Mouse (Mus musculus) CH12.LX (cell line): ENCODE measurements around the gene Uba52. TPM values are rescaled to one million over a fixed set of nuclear protein-coding genes. Genes with fewer than 3 reads are reported as not detected.
A peak's percentile ranks its signal among the peaks of the same experiment; 100 is the strongest.

Source experiments
- DNase-seq: peaks from one replicate; pipeline ENCODE4 v3.0.0-alpha.2; 2013; ENCODE audit errors: extremely low read depth
- H3K27ac ChIP-seq: 2 replicates; pipeline ENCODE4 v1.5.1; 2012; ENCODE audit warnings: low read depth, mild to moderate bottlenecking, control low read depth, moderate library complexity; ENCODE audit not compliant: insufficient read depth
- H3K27me3 ChIP-seq: replicated peaks from 2 replicates; pipeline ENCODE3; 2012; ENCODE audit warnings: inconsistent platforms
- H3K36me3 ChIP-seq, 2 experiments: replicated peaks in 1 of 2; 2 replicates each; pipeline versions ENCODE3 to v1.6.1; 2012; ENCODE audit warnings: inconsistent platforms in 1 of 2, low read length in 1 of 2, mild to moderate bottlenecking in 1 of 2, mixed read lengths in 1 of 2, moderate library complexity in 1 of 2; ENCODE audit not compliant: control insufficient read depth in 1 of 2, insufficient read depth in 1 of 2
- H3K4me1 ChIP-seq, 2 experiments: 2 replicates each; pipeline ENCODE4 v1.6.1; 2012; ENCODE audit warnings: inconsistent platforms in 1 of 2, moderate library complexity in 1 of 2; ENCODE audit not compliant: insufficient read depth in 2 of 2, control insufficient read depth in 1 of 2
- H3K4me2 ChIP-seq: 2 replicates; pipeline ENCODE4 v1.6.1; 2012; ENCODE audit warnings: low read depth, mild to moderate bottlenecking, control low read depth; ENCODE audit not compliant: poor library complexity, insufficient read depth, severe bottlenecking
- H3K4me3 ChIP-seq, 3 experiments: fragments of 150-350 bp in 1 of 3; sonication (generic) in 1 of 3; replicated peaks in 1 of 3; 2 replicates each; pipeline versions ENCODE3 to v1.5.1; 2011 to 2012; ENCODE audit warnings: low read depth in 2 of 3, low read length in 2 of 3, mild to moderate bottlenecking in 2 of 3, moderate library complexity in 2 of 3, control low read depth in 1 of 3, improper control_type of control experiment in 1 of 3, inconsistent platforms in 1 of 3, mixed read lengths in 1 of 3; ENCODE audit not compliant: poor library complexity in 1 of 3
- H3K79me2 ChIP-seq: replicated peaks from 2 replicates; pipeline ENCODE4 v1.6.1; 2012; ENCODE audit warnings: mild to moderate bottlenecking, moderate library complexity; ENCODE audit not compliant: control insufficient read depth, poor library complexity, insufficient read depth, severe bottlenecking; ENCODE audit errors: extremely low read depth
- H3K9ac ChIP-seq: 2 replicates; pipeline ENCODE4 v1.6.1; 2012; ENCODE audit warnings: low read depth, mild to moderate bottlenecking, control low read depth, moderate library complexity; ENCODE audit not compliant: insufficient read depth
- H3K9me3 ChIP-seq: replicated peaks from 2 replicates; pipeline ENCODE3; 2012; ENCODE audit warnings: low read length, inconsistent platforms, mixed read lengths
- CHD2 ChIP-seq: IDR thresholded peaks from 2 replicates; pipeline ENCODE4 v1.6.1; 2011; ENCODE audit warnings: low read length, improper control_type of control experiment
- CTCF ChIP-seq, 2 experiments: IDR thresholded peaks in 1 of 2; conservative IDR thresholded peaks in 1 of 2; 2 replicates each; pipeline ENCODE4 v1.5.1; 2011 to 2012; ENCODE audit warnings: low read depth in 2 of 2, low read length in 2 of 2, improper control_type of control experiment in 1 of 2, inconsistent platforms in 1 of 2, mild to moderate bottlenecking in 1 of 2, moderate library complexity in 1 of 2
- E2F4 ChIP-seq: IDR thresholded peaks from 2 replicates; pipeline ENCODE4 v1.6.1; 2011; ENCODE audit warnings: low read depth, low read length, improper control_type of control experiment; ENCODE audit not compliant: insufficient replicate concordance
- ELF1 ChIP-seq: IDR thresholded peaks from 2 replicates; pipeline ENCODE4 v1.6.1; 2014; ENCODE audit warnings: low read depth, mild to moderate bottlenecking, inconsistent platforms, low read length, improper control_type of control experiment
- GABPA ChIP-seq: IDR thresholded peaks from 2 replicates; pipeline ENCODE4 v1.6.1; 2012; ENCODE audit warnings: low read depth, low read length, improper control_type of control experiment, inconsistent platforms; ENCODE audit not compliant: insufficient replicate concordance
- HCFC1 ChIP-seq: IDR thresholded peaks from 2 replicates; pipeline ENCODE4 v1.6.1; 2012; ENCODE audit warnings: low read depth, mild to moderate bottlenecking, inconsistent platforms, low read length, improper control_type of control experiment
- JUN ChIP-seq: IDR thresholded peaks from 2 replicates; pipeline ENCODE4 v1.6.1; 2011; ENCODE audit warnings: low read depth, mild to moderate bottlenecking, low read length, improper control_type of control experiment, moderate library complexity; ENCODE audit not compliant: insufficient read depth
- MXI1 ChIP-seq: IDR thresholded peaks from 2 replicates; pipeline ENCODE4 v1.6.1; 2011; ENCODE audit warnings: mild to moderate bottlenecking, low read depth, low read length, improper control_type of control experiment
- NELFE ChIP-seq: IDR thresholded peaks from 2 replicates; pipeline ENCODE4 v1.6.1; 2011; ENCODE audit warnings: low read depth, low read length, improper control_type of control experiment
- NRF1 ChIP-seq: IDR thresholded peaks from 2 replicates; pipeline ENCODE4 v1.6.1; 2014; ENCODE audit warnings: low read depth, mild to moderate bottlenecking, inconsistent platforms, low read length, improper control_type of control experiment, moderate library complexity
- POLR2A ChIP-seq: IDR thresholded peaks from 2 replicates; pipeline ENCODE4 v1.6.1; 2011; ENCODE audit warnings: low read depth, mild to moderate bottlenecking, improper control_type of control experiment, low read length
- SIN3A ChIP-seq: IDR thresholded peaks from 2 replicates; pipeline ENCODE4 v1.6.1; 2012; ENCODE audit warnings: low read length, improper control_type of control experiment, inconsistent platforms
- TBP ChIP-seq: conservative IDR thresholded peaks from 2 replicates; pipeline ENCODE4 v1.6.1; 2011; ENCODE audit warnings: low read depth, low read length, improper control_type of control experiment
- TCF12 ChIP-seq: IDR thresholded peaks from 2 replicates; pipeline ENCODE4 v1.6.1; 2014; ENCODE audit warnings: low read depth, mild to moderate bottlenecking, inconsistent platforms, low read length, improper control_type of control experiment
- USF2 ChIP-seq: conservative IDR thresholded peaks from 2 replicates; pipeline ENCODE4 v1.6.1; 2011; ENCODE audit warnings: low read depth, low read length, improper control_type of control experiment
- ZKSCAN1 ChIP-seq: IDR thresholded peaks from 2 replicates; pipeline ENCODE4 v1.6.1; 2012; ENCODE audit warnings: low read depth, inconsistent platforms, low read length, improper control_type of control experiment, borderline replicate concordance
- ZMIZ1 ChIP-seq: IDR thresholded peaks from 2 replicates; pipeline ENCODE4 v1.6.1; 2012; ENCODE audit warnings: low read depth, mild to moderate bottlenecking, inconsistent platforms, low read length, improper control_type of control experiment
- dilution Hi-C: fragments of 300-500 bp; cut with MboI; formaldehyde crosslinking; loops from 2 replicates; pipeline ENCODE4 v1.14.3; 2020; ENCODE audit warnings: low sequenced_read_pairs; ENCODE audit not compliant: extremely low pct_unique_long_range_greater_than_20kb, extremely low pct_ligation_motif_present
- in situ Hi-C: fragments of 300-500 bp; cut with MboI; formaldehyde crosslinking; loops from 3 replicates; pipeline ENCODE4 v1.14.3; 2019; ENCODE audit warnings: low sequenced_read_pairs, low pct_ligation_motif_present, low pct_unique_long_range_greater_than_20kb, mixed read lengths
- polyA plus RNA-seq: library from polyadenylated mRNA; unstranded; fragments of >175 nt; gene quantifications from 2 replicates; pipeline ENCODE4 v1.2.1, GENCODE M21; 2012; ENCODE audit warnings: low read depth; ENCODE audit not compliant: insufficient read length
- total RNA-seq, 2 experiments: library from RNA; depleted of rRNA; stranded (reverse); fragments of 300-350 nt in 1 of 2; fragments of >200 nt in 1 of 2; gene quantifications; 2 replicates each; pipeline ENCODE4 v1.2.3; 2012 to 2014

The Uba52 gene
- total and polyA plus RNA-seq, 3 experiments = 1,181 to 3,341 (median 1,372) TPM

GRCm38 (mm10) chr8:70527512-70528181, 17.0 kb upstream of the Uba52 start, which contains the start of the genes Fkbp8 and Kxd1 (continued):
- TF ChIP-seq ZMIZ1 (peak; percentile 60; the same call in 1 of the 2 replicates), SIN3A (peak; percentile 84), NELFE (peak; percentile 53), TBP (0 out of 2 replicates have a peak, but pooled peaks have one; percentile 54), POLR2A (peak; percentile 63), JUN (no peak), HCFC1 (peak; percentile 66), USF2 (no peak), ELF1 (peak; percentile 87), NRF1 (peak; percentile 57), GABPA (no peak), TCF12 (peak; percentile 45; the same call in 1 of the 2 replicates), E2F4 (no peak), CHD2 (peak; percentile 94), ZKSCAN1 (no peak), CTCF (conservative IDR thresholded peaks at IDR 0.05 in 1 of 2, IDR thresholded peaks at IDR 0.05 in 1 of 2; ENCODE audit: low read depth in 2 of 2, low read length in 2 of 2) (no peak)
- TF ChIP-seq, all 38 proteins: peak for 16

- in situ Hi-C loops = no loop called here
- H3K27me3 ChIP-seq = no peaks in the 10 kb centered on the region
- H3K4me3 ChIP-seq = peak overlapping the region; percentile 86 to 97 (median 90)
- peaks cover 4% of the 10 kb centered on the region for H3K79me2 ChIP-seq
- peak overlapping the region; percentile 87 for H3K4me2 ChIP-seq
- peaks cover 9 to 35% of the 10 kb centered on the region in 2 experiments for H3K4me1 ChIP-seq
- peaks cover 20 to 31% of the 10 kb centered on the region in 2 experiments for H3K36me3 ChIP-seq
- no peaks in the 10 kb centered on the region for H3K9me3 ChIP-seq
- DNase-seq = no peak
- H3K9ac ChIP-seq = peak overlapping the region; percentile 99
- TF ChIP-seq ZKSCAN1 (no peak), MXI1 (peak; percentile 53; the same call in 1 of the 2 replicates)
- TF ChIP-seq, all 38 proteins: peak for 1
- 0 out of 2 replicates have a peak overlapping the region, but pooled peaks have one; percentile 16 for H3K27ac ChIP-seq
- dilution Hi-C loops = no loop called here
Measured at GRCm38 (mm10) chr8:70527111-70527511, 16.5 kb upstream of the Uba52 start.
